Mouse (Mus musculus) intestine, embryonic 15.5 days (tissue): Measurements from ENCODE around the gene Pex19. TPM values are rescaled to one million over a fixed set of nuclear protein-coding genes. Genes with fewer than 3 reads are reported as not detected.

Source experiments
- ATAC-seq: fragments of 200-750 bp; cut with Nextera tagmentation; 2 replicates; pipeline ENCODE4 v1.8.0; 2017; ENCODE audit warnings: moderate TSS enrichment, moderate library complexity
- H3K27ac ChIP-seq: fragments of 300-500 bp; sonication (generic); 2 replicates; pipeline ENCODE4 v1.5.1; 2015; ENCODE audit warnings: mild to moderate bottlenecking, inconsistent platforms
- H3K27me3 ChIP-seq: fragments of 300-500 bp; sonication (generic); replicated peaks from 2 replicates; pipeline ENCODE4 v1.6.1; 2015; ENCODE audit warnings: inconsistent platforms
- H3K36me3 ChIP-seq: fragments of 300-500 bp; sonication (generic); 2 replicates; pipeline ENCODE4 v1.6.1; 2015; ENCODE audit warnings: inconsistent platforms
- H3K4me1 ChIP-seq: fragments of 300-500 bp; sonication (generic); replicated peaks from 2 replicates; pipeline ENCODE4 v1.6.1; 2015; ENCODE audit warnings: inconsistent platforms
- H3K4me2 ChIP-seq: fragments of 300-500 bp; sonication (generic); replicated peaks from 2 replicates; pipeline ENCODE4 v1.6.1; 2015; ENCODE audit warnings: mild to moderate bottlenecking, inconsistent platforms
- H3K4me3 ChIP-seq: fragments of 300-500 bp; sonication (generic); replicated peaks from 2 replicates; pipeline ENCODE4 v1.5.1; 2015; ENCODE audit warnings: inconsistent platforms
- H3K9ac ChIP-seq: fragments of 300-500 bp; sonication (generic); 2 replicates; pipeline ENCODE4 v1.6.1; 2015; ENCODE audit warnings: inconsistent platforms
- H3K9me3 ChIP-seq: fragments of 300-500 bp; sonication (generic); 2 replicates; pipeline ENCODE4 v1.6.1; 2016; ENCODE audit warnings: inconsistent platforms
- WGBS: fragments of 180-500 bp; shearing (Covaris S2); methylation state at CpG from one replicate; pipeline ENCODE4 v1.1.7; 2015; 5-methylcytosine and 5-hydroxymethylcytosine counted together
- polyA plus RNA-seq: library from polyadenylated mRNA; unstranded; fragments of >200 nt; fragmentation: Nextera tagmentation; extraction: Ambion mirVana; gene quantifications from 2 replicates; pipeline ENCODE4 v1.2.1, GENCODE M21; 2015

Pex19 gene
- polyA plus RNA-seq, 1 experiment from 2014 or later = 143 TPM

GRCm38 (mm10) chr1:172140825-172141224 is 14.3 kb downstream of the Pex19 start:
- Histone ChIP-seq H3K9me3 (no peaks in the 10 kb centered on the region), H3K27me3 (no peaks in the 10 kb centered on the region)
- no peak for ATAC-seq

GRCm38 (mm10) chr1:172141529-172141928 is 15.0 kb downstream of the Pex19 start:
- 52% methylated on average over 3 of the region's 3 CpGs for WGBS
- ATAC-seq = peak; percentile 91

More at GRCm38 (mm10) chr1:172140825-172141224, 14.3 kb downstream of the Pex19 start:
- Histone ChIP-seq H3K4me2 (no peak overlapping the region), H3K4me3 (no peak overlapping the region), H3K4me1 (no peaks in the 10 kb centered on the region), H3K36me3 (no peaks in the 10 kb centered on the region), H3K27ac (0 out of 2 replicates have a peak overlapping the region, but pooled peaks have one; percentile 22), H3K9ac (no peak overlapping the region)
- 91% methylated on average over 1 of the region's 1 CpGs for WGBS

GRCm38 (mm10) chr1:172143570-172143969 is 17.0 kb downstream of the Pex19 start:
- no peak overlapping the region for H3K27ac ChIP-seq
- H3K36me3 ChIP-seq = no peaks in the 10 kb centered on the region
- H3K4me3 ChIP-seq = no peak overlapping the region
- WGBS = 31% methylated on average over 1 of the region's 1 CpGs
- no peaks in the 10 kb centered on the region for H3K27me3 ChIP-seq
- ATAC-seq = no peak
- H3K9me3 ChIP-seq = no peaks in the 10 kb centered on the region
- H3K4me1 ChIP-seq = no peaks in the 10 kb centered on the region
- H3K9ac ChIP-seq = no peak overlapping the region
- no peak overlapping the region for H3K4me2 ChIP-seq

More at GRCm38 (mm10) chr1:172141529-172141928, 15.0 kb downstream of the Pex19 start:
- Histone ChIP-seq H3K4me1 (no peaks in the 10 kb centered on the region), H3K36me3 (no peaks in the 10 kb centered on the region), H3K4me2 (peak overlapping the region; percentile 31; the same call in 1 of the 2 replicates), H3K27ac (peak overlapping the region; percentile 66), H3K4me3 (no peak overlapping the region), H3K9ac (no peak overlapping the region), H3K9me3 (no peaks in the 10 kb centered on the region), H3K27me3 (no peaks in the 10 kb centered on the region)

GRCm38 (mm10) chr1:172147835-172148278 is 21.3 kb downstream of the Pex19 start, which contains the start of gene Dcaf8:
Gene Dcaf8, plus strand, starts transcription at chr1:172148084.
- peak; percentile 99 for ATAC-seq
- 0% methylated on average over 42 of the region's 42 CpGs for WGBS

GRCm38 (mm10) chr1:172148279-172148954 is 21.9 kb downstream of the Pex19 start:
- Histone ChIP-seq H3K27ac (peak overlapping the region; percentile 94), H3K36me3 (peaks cover 15% of the 10 kb centered on the region), H3K9ac (peak overlapping the region; percentile 89), H3K27me3 (no peaks in the 10 kb centered on the region), H3K4me3 (peak overlapping the region; percentile 74), H3K9me3 (no peaks in the 10 kb centered on the region), H3K4me2 (peak overlapping the region; percentile 65), H3K4me1 (no peaks in the 10 kb centered on the region; the same call in 1 of the 2 replicates)
- 0% methylated on average over 40 of the region's 40 CpGs for WGBS
- ATAC-seq = peak; percentile 74

More at GRCm38 (mm10) chr1:172147835-172148278, 21.3 kb downstream of the Pex19 start, which contains the start of gene Dcaf8:
- peak within 1 kb of the TSS; percentile 94 for H3K27ac ChIP-seq
- H3K36me3 ChIP-seq = peaks cover 11% of the 10 kb centered on the region
- no peaks in the 10 kb centered on the region for H3K27me3 ChIP-seq
- H3K4me1 ChIP-seq = no peaks in the 10 kb centered on the region; the same call in 1 of the 2 replicates
- H3K9me3 ChIP-seq = no peaks in the 10 kb centered on the region
- H3K9ac ChIP-seq = peak within 1 kb of the TSS; percentile 89
- peak within 1 kb of the TSS; percentile 65 for H3K4me2 ChIP-seq
- H3K4me3 ChIP-seq = peak within 1 kb of the TSS; percentile 74

- no peaks in the 10 kb centered on the region for H3K27me3 ChIP-seq
- no peak for ATAC-seq
- peaks cover 15% of the 10 kb centered on the region for H3K36me3 ChIP-seq
- peak overlapping the region; percentile 89 for H3K9ac ChIP-seq
- WGBS = 7% methylated on average over 19 of the region's 19 CpGs
- H3K4me3 ChIP-seq = peak overlapping the region; percentile 74
- peak overlapping the region; percentile 94 for H3K27ac ChIP-seq
- peak overlapping the region; percentile 65 for H3K4me2 ChIP-seq
- H3K9me3 ChIP-seq = no peaks in the 10 kb centered on the region
- H3K4me1 ChIP-seq = no peaks in the 10 kb centered on the region; the same call in 1 of the 2 replicates
Observed at GRCm38 (mm10) chr1:172148955-172149815, 22.6 kb downstream of the Pex19 start.

- 72% methylated on average over 3 of the region's 3 CpGs for WGBS
- ATAC-seq = peak; percentile 78
- H3K36me3 ChIP-seq = peaks cover 15% of the 10 kb centered on the region
Observed at GRCm38 (mm10) chr1:172154536-172154935, 28.0 kb downstream of the Pex19 start.

GRCm38 (mm10) chr1:172155518-172155917 is 29.0 kb downstream of the Pex19 start:
- Histone ChIP-seq H3K9me3 (no peaks in the 10 kb centered on the region), H3K9ac (no peak overlapping the region), H3K27me3 (no peaks in the 10 kb centered on the region), H3K4me2 (no peak overlapping the region), H3K36me3 (peaks cover 14% of the 10 kb centered on the region), H3K4me3 (no peak overlapping the region), H3K4me1 (no peaks in the 10 kb centered on the region), H3K27ac (no peak overlapping the region)
- ATAC-seq = no peak
- WGBS = 79% methylated on average over 3 of the region's 3 CpGs

More at GRCm38 (mm10) chr1:172154536-172154935, 28.0 kb downstream of the Pex19 start:
- H3K4me2 ChIP-seq = no peak overlapping the region
- no peak overlapping the region for H3K27ac ChIP-seq
- no peaks in the 10 kb centered on the region for H3K9me3 ChIP-seq
- no peak overlapping the region for H3K9ac ChIP-seq
- no peak overlapping the region for H3K4me3 ChIP-seq
- H3K27me3 ChIP-seq = no peaks in the 10 kb centered on the region
- H3K4me1 ChIP-seq = no peaks in the 10 kb centered on the region; the same call in 1 of the 2 replicates

- 9% methylated on average over 4 of the region's 4 CpGs for WGBS
- H3K9ac ChIP-seq = no peak overlapping the region
- no peak overlapping the region for H3K27ac ChIP-seq
Observed at GRCm38 (mm10) chr1:172159970-172160369, 33.4 kb downstream of the Pex19 start.

GRCm38 (mm10) chr1:172160508-172160907 is 34.0 kb downstream of the Pex19 start:
- H3K27ac ChIP-seq = no peak overlapping the region
- H3K27me3 ChIP-seq = no peaks in the 10 kb centered on the region
- H3K4me1 ChIP-seq = no peaks in the 10 kb centered on the region
- peak; percentile 60 for ATAC-seq
- peaks cover 3% of the 10 kb centered on the region; the same call in 1 of the 2 replicates for H3K36me3 ChIP-seq
- no peak overlapping the region for H3K9ac ChIP-seq
- H3K9me3 ChIP-seq = no peaks in the 10 kb centered on the region
- no peak overlapping the region for H3K4me2 ChIP-seq
- H3K4me3 ChIP-seq = no peak overlapping the region

More at GRCm38 (mm10) chr1:172159970-172160369, 33.4 kb downstream of the Pex19 start:
- Histone ChIP-seq H3K36me3 (no peaks in the 10 kb centered on the region), H3K4me3 (no peak overlapping the region), H3K4me1 (no peaks in the 10 kb centered on the region), H3K4me2 (no peak overlapping the region), H3K9me3 (no peaks in the 10 kb centered on the region), H3K27me3 (no peaks in the 10 kb centered on the region)
- ATAC-seq = no peak

- no peaks in the 10 kb centered on the region for H3K27me3 ChIP-seq
- WGBS = 97% methylated on average over 1 of the region's 1 CpGs
- no peaks in the 10 kb centered on the region for H3K4me1 ChIP-seq
- no peak overlapping the region for H3K27ac ChIP-seq
- no peaks in the 10 kb centered on the region for H3K9me3 ChIP-seq
- H3K4me2 ChIP-seq = no peak overlapping the region
- no peak overlapping the region for H3K9ac ChIP-seq
- no peak for ATAC-seq
- H3K36me3 ChIP-seq = peaks cover 11% of the 10 kb centered on the region; the same call in 1 of the 2 replicates
- no peak overlapping the region for H3K4me3 ChIP-seq
Observed at GRCm38 (mm10) chr1:172162009-172162408, 35.5 kb downstream of the Pex19 start.

GRCm38 (mm10) chr1:172162959-172163358 is 36.4 kb downstream of the Pex19 start:
- Histone ChIP-seq H3K9me3 (no peaks in the 10 kb centered on the region), H3K27me3 (no peaks in the 10 kb centered on the region), H3K27ac (no peak overlapping the region), H3K9ac (no peak overlapping the region), H3K4me1 (no peaks in the 10 kb centered on the region), H3K4me2 (no peak overlapping the region), H3K36me3 (peaks cover 16% of the 10 kb centered on the region), H3K4me3 (no peak overlapping the region)
- ATAC-seq = no peak
- WGBS = 70% methylated on average over 6 of the region's 6 CpGs
